Mouse (Mus musculus) neural tube, embryonic 10.5 days (tissue): ENCODE results near the gene Csnk1g2.
"Not testable (repeated sequence)": the region's sequence is repeated elsewhere in the genome, so short reads cannot be mapped to it uniquely, and the experiment has no call there.

ENCODE experiments used
- DNase-seq: peaks from one replicate; pipeline ENCODE4 v3.0.0-alpha.2; 2017; ENCODE audit warnings: low spot score; ENCODE audit errors: extremely low spot score

Gene Csnk1g2

DNA sequence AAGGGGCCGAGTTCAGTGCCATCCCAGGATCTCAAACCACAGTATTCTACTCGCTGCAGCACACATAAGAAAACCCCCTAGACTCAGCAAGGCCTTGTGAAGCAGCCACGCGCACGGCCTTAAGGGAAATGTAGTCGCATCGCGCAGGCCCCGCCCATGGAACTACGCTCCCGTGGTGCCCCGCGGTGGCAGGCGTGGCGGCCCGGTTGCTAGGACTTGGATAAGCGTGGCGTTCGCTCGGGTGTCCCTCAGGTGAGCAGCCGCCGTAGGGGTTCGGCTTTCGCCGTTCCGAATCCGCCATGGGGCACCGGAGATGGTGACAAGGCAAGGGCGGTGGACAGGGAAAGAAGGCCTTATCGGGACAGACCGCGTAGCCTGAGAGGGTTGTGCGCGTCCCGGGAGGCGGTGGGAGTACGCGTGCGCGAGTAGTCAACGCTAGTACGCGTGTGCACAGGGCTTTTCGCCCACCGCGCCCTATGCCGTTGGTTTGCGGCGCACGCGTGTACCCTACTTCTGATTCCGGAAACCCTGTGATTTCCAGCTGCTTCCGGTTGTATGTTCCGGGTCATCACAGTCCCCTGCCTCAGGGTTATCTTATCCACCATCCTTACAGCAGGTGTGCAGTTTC is 19.8 kb upstream of the Csnk1g2 start, which contains the start of the genes Scamp4 and Adat3:
Gene Scamp4, plus strand, starts transcription at position 175 of the 628 bp plus-strand sequence.
Gene Adat3, plus strand, starts transcription at position 183 of the 628 bp plus-strand sequence.
- peak; percentile 96 for DNase-seq

DNA sequence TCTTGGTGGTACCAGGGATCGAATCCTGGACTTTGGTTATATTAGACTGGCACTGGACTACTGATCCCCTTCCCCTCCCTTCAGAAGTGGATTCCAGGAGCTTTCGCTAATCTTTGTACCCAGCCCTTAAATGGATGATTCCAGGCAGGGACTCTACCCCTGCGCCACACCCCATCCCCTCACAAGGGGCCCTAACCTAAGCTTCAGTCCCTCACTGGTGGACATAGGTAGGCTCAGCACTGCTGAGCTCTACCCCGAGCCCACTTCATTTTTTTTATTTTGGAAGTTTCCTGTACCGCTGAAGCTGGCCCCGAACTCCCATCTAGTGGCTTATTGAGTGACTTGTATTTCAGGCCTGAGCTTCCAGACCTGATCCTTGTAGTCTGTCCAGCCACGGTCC is 19.3 kb upstream of the Csnk1g2 start:
- no peak for DNase-seq

DNA sequence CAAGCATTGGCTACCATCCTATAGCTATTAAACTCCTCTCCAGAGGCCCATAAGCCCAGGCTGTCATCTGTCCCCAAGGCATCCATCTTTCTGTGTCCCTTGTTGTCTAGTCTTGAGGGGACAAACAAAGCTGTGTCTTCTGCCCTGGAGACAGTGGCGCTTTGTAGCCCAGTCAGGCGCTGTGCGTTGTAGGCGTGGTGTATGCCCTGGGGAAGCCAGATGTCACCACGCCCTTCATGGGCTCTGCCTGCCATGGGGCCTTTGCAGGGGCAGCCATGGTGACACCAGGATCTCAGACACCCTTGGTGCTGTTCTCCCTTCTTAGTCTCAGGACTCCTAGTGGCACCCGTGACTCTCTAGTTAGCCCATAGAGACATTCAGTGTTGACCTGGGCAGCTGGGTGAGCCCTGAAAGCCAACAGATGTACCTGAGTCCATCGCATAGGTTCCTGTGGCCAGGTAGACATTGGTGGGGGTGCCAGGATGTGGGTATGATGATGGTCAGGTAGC is 18.6 kb upstream of the Csnk1g2 start:
- DNase-seq: no peak

DNA sequence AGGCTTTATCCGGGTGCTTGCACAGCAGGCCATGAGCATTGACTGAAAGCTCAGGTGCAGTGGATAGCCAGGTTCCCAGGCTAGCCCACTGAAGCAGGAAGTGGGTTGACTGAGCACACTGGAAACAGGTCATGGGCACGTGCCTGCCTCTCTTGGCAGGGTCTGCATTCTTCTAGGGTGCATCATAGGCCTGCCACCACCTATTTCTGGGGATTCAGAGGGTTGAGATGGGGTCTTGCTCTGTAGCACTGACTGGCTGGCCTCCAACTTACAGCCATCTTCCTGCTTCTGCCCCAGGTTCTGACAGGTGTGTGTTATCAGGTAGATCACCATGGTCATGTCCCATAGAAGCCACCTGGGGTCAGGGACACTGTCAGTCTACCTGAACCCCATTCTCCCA is 17.6 kb upstream of the Csnk1g2 start:
- DNase-seq: no peak

DNA sequence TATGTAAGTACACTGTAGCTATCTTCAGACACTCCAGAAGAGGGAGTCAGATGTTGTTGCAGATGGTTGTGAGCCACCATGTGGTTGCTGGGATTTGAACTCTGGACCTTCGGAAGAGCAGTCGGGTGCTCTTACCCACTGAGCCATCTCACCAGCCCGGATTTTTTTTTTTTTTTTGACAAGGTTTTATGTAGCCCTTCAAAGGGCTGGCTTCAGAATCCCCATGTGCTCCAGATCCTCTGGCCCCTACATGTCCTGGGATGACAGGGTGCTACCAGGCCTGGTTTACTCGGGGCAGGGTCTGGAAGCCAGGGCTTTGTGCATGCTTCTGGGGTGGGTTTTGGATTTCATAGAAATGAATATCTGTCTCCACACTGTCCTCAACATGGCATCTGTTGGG is 16.9 kb upstream of the Csnk1g2 start, which contains the start of gene Gm49322:
Gene Gm49322, plus strand, starts transcription at position 301 of the 400 bp plus-strand sequence.
- DNase-seq: not testable (repeated sequence)

DNA sequence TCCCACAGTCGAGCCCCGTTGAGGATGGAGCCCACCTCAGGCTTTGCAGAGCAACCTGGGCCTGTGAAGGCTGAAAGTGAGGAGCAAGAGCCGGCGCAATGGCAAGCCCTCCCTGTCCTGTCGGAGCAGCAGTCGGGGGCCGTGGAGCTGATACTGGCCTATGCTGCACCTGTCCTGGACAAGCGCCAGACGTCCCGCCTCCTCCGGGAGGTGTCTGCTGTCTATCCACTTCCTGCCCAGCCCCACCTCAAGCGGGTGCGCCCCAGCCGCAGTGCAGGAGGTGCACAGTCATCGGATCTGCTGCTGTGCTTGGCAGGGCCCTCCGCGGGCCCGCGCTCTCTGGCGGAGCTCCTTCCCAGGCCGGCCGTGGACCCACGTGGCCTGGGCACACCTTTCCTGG is 16.3 kb upstream of the Csnk1g2 start:
- no peak for DNase-seq

DNA sequence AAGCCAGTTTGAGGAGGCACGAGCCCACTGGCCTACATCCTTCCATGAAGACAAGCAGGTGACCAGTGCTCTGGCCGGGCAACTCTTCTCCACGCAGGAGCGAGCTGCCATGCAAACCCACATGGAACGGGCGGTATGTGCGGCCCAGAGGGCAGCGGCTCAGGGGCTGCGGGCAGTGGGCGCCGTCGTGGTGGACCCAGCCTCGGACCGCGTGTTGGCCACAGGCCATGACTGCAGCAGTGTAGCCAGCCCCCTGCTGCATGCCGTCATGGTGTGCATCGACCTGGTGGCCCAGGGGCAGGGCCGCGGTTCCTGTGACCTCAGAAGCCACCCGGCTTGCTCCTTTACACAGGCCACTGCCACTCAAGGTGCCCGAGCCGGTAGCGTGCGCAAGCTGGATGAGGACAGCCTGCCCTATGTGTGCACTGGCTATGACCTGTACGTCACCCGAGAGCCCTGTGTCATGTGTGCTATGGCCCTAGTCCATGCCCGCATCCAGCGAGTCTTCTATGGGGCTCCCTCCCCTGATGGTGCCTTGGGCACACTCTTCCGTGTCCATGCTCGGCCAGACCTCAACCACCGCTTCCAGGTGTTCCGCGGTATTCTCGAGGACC is 15.8 kb upstream of the Csnk1g2 start:
- DNase-seq: no peak

DNA sequence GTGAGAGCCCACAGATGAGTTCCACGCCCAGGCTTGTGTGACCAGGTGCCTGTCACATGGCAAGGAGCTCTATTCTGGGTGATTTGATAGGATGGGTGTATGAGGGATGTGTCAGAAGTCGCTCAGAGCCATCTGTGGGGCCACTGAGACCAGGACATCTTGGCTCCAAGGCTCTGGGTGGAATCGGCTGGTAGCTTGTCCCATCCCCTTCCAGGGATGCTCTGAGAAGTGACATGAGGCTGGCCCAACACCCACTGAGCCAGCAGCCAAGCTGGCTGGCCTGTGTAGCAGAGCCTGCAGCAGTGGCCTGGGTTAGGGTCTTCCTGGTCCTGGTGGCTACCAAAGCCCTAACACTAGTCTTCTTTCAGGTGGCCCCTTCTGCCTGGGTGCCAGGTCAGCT is 14.2 kb upstream of the Csnk1g2 start:
- no peak for DNase-seq

DNA sequence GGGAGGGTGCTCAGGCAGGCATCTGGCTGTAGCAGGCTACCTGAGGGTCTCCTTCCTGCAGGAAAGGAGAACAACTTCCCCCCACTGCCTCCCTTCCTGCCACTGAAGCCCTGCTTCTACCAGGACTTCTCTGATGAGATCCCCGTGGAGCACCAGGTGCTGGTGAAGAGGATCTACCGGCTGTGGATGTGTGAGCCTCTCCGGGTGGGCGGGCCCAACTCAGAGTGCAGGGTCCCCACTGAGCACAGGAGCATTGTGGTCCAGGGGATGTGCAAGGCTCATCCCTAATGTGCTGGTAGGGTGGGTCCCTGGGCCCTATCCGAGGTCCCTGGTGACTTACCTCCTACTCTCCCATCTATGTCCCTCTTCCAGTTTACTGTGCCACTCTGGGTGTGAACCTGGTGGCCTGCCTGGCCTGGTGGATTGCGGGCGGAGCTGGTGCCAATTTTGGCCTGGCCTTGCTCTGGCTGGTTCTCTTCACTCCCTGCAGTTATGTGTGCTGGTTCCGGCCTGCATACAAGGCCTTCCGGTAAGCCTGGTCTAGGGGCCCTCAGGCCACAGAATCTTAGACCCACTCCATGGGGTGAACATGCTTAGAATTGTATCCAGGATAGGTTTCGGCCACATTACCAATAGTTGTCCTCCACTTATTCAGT is 13.2 kb upstream of the Csnk1g2 start:
- DNase-seq: no peak

DNA sequence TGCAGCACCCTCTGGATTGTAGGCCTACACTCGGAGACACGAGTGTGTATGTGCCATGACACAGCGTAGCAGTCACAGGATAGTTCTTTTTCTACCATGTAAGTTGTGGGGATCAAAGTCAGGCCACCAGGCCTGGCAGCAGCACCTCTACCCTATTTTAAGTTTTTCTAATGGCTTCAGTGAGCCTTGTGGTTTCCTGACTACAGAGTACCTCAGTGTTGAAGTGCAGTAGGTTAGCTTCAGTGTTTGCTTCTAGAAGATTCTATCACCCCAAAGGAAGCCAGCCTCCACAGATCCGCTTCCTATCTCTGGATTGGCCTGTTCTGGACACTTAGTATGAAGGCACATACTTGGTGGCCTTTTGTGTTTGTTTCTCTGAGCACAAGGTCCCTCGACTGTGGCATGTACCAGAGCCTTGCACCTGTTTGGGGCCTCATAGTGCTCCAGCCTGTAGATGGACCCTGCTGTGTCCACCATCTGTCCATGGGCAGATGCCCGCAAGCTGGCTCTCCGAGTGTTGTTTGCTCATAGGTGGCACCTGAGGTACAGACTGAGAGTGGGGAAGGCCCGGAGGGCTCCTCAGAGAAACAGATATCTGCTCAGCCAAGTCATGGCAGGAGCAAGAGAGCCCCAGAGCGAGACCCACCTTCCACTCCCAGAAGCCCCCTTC is 12.4 kb upstream of the Csnk1g2 start:
- no peak for DNase-seq

DNA sequence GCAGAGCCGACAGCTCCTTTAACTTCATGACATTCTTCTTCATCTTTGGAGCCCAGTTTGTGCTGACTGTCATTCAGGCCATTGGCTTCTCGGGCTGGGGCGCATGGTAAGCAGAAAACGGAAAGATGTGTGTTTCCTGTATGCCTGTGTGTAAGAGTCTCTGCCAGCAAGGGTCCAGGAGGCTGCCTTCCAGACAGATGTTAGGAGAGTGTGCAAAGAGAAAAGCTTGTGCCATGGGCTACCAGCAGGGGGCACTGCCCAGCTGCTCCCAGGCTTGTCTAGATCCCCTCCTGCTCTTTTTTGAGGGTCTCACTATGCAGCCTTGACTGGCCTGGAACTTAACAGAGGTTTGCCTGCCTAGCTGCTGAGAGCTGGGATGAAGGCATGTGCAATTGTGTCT is 11.6 kb upstream of the Csnk1g2 start:
- peak; percentile 41 for DNase-seq

DNA sequence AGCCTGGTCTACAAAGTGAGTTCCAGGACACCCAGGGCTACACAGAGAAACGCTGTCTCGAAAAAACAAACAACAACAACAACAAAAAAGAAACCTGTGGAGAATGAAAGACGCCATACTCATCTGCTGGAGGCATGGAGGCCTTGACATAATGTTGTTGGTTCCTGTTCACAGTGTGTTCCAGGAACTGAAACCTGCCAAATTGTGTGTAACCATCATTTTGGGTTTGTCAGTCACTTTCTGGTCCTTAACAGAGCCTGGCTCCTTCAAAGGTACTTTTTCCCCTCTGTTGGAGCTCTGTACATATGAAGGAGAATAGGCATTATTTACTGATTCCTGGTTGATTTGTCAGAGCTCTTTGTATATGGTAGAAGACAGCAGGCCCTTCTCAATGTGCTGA is 10.7 kb upstream of the Csnk1g2 start:
- no peak for DNase-seq

DNA sequence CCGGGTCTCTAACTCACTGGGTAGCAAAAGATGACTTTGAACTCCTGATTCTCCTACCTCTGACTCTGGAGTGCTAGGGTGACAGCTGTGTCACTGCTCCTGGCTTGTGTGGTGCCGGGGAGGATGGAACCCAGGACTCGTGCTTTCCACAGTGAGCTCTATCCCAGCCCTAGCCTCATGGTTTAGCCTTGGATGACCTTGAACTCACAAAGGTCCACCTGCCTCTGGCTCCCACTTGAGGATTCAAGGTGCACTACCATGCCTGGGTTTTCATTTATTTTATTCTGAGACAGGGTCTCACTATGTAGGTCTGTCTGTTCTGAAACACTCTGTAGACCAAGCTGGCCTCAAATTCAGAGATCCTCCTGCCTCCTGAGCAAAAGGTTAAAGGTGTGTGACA is 8.8 kb upstream of the Csnk1g2 start:
- no peak for DNase-seq

DNA sequence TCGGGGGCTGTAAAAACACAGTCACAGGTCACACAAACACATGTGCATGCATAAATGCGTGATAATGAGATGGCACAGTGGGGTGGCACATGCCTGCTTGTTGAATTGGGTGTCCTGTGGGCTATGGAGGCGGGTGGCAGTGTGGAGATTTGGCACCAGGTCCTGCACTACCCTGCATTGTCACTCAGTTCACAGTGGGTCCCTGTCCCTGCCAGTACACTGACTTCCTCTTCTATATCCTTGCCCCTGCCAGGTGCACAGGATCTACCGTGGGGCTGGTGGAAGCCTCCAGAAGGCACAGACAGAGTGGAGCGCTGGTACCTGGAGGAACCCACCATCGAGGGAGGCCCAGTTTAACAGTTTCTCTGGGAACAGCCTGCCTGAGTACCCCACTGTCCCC is 8.3 kb upstream of the Csnk1g2 start:
- DNase-seq: no peak

DNA sequence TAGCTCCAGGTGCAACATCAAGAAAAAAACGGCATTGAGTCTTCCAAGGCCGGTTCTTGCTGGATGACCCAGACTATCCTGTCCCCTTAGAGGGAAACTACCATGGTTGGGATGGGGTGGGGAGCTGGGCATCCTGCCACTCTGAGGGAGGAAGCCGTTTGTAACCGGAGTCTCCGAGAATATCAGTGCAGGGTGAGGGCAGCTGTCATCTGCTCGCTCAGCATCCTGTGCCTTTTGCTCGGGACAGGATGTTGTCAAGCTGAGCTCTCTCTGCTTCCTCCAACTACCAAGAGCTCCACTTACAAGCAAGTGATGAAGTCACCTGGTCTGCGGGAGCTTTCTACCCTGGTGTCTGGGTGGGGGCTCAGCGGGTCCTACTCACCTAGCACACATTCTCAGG is 4.5 kb upstream of the Csnk1g2 start:
- no peak for DNase-seq

DNA sequence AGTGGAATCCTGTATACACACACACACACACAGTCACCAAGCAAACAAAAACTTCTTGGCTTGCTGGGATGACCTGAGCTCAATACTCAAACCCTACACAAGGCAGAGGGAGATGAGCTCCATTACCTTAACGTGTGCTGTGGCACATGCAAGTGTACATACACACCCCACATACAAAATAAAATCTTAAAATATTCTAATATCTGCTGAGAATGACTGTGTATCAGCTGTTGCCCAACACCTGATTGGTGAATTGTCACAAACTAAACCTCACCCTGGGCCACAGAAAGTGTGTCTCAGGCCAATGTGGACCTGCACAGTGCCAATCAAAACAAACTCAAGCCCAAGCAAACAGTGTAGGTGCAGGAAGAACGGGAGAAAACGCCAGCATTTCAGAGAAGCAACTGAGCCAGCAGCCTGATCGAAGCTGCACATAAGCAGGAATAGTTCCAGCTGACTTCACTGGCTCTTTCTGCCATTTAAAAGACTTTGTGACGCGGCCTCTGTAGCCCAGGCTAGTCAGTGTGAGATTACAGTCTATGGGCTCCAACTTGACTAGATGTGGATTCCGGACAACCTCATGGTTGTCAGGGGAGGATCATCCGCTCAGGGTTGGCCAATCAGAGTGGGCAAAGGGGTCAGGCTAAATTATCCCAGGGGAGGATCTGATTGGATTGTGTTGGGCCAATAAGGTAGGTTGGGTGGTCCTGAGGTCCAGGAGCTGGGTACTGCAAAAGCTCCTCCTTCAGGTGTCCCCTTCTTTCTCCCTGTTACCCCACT is 3.0 kb upstream of the Csnk1g2 start:
- no peak for DNase-seq

DNA sequence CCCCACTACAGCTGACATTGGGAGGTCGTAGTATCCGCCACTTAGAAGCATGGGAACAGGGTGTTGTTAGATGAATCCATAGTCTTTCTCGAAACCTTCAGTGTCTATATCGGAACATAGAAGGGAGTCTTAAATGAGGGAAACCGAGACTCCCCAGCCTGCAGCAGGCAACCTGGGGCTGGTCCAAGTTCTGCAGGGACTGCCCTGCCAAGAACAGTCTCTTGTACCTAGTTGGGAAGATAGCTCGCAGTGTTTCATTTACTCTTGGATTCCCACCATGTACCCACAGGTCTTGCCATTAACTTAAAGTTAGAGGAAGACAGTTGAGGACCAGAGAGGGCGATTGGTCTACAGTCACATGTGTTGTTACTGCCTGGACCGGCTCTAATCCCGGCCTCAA is 2.3 kb upstream of the Csnk1g2 start:
- DNase-seq: no peak

DNA sequence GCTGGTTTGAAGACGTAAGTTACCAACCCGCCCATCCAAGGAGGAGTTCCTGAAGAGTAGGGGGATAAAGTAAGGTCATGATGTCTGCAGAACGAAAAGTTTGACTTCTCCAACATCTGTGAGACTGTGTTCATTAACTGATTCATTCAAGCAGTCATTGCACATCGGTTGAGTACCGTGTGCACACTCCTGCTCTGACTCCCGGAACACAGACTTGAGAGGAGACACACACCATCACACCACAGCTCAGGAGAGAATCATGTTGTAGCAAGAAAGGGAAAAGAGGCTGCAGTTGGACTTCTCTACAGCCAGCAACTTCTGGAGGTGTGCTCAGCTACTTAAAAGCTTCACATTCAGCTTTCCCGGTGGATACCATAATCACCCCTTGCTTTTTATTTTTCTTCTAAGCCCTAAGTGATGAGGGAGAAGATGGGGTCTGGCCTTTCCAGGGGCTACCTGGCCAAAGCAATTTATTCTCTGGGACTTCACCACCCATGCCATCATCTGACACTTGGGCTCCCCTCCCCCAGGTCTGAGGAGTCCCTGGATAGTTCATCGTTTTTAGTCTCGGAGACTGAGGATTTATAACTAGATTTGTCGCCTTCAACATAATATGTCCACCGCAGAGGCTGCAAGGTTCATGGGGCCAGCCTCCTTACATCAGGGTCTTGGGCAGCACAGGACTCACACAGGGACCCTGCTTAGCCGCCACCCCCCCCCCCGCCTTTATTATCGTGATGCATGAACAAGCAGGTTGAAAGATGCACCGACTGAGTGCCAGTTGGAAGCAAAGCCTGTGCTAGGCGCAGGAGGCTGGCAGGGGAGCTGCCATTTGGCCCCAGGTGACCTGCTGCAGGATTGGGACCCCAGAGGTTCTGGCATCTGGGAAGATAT is 1.6 kb upstream of the Csnk1g2 start:
- no peak for DNase-seq

DNA sequence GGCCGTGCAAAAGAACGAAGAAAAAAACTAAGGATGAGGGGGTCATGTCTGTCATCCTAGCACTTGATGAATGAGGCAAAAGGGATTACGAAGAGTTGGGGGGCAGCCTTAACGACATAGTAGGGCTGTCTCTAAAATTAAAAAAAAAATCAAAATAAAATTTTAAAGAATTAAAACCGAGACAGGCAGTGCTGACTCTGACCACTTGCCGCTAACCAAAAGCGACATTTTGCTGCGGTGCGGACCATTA is 1.0 kb upstream of the Csnk1g2 start:
- no peak for DNase-seq

DNA sequence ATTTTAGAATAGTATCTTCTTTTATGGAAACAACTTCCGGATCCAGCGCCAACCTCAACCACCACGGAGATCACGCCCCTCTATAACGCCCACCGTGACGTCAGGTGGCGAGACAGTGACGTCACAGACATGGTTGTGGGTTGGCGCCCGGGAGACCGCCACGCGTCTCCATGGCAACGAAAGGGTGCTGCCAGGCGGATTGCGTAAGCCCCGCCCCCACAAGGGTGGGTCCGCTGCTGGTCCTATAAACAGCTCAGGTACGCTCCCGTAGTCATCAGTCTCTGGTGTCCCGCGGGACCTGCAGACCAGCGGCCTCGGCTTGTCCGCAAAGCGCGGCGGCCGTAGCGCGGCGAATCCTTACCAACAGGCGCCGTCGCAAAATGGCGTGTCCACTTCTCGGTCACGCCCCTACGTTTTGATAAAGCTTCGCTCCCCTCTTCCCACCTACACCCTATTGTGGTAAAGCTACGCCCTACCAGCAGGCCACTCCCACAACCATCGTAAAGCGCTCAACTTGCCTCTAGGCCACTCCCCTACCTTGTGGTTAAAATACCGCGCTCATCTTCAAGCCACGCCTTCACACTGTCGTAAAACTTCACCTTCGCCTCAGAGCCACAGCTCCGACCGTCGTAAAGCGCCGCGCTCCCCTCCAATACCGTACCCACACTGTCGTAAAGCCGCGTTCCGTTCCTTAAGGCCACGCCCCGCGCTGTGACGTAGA is 538 bp upstream of the Csnk1g2 start:
- peak; percentile 100 for DNase-seq
